Mouse (Mus musculus): ENCODE measurements around the gene Glis1.

Glis1 gene

GRCm38 (mm10) chr4:107434356-107435237 lies at the start of gene Glis1:
Glis1 (plus strand) TSS chr4:107434591.
- peak; percentile 86 to 90 for DNase-seq

- DNase-seq, result peak; percentile 56 to 57
Measured at GRCm38 (mm10) chr4:107387038-107387437, 47.4 kb upstream of the Glis1 start.

GRCm38 (mm10) chr4:107387465-107387864 lies 46.9 kb upstream of the Glis1 start:
- DNase-seq, result no peak

- DNase-seq, result peak; percentile 50 to 67
Measured at GRCm38 (mm10) chr4:107388291-107388690, 46.1 kb upstream of the Glis1 start.

GRCm38 (mm10) chr4:107389345-107389744 lies 45.0 kb upstream of the Glis1 start:
- no peak for DNase-seq

- DNase-seq, result no peak
Measured at GRCm38 (mm10) chr4:107393771-107394170, 40.6 kb upstream of the Glis1 start.

GRCm38 (mm10) chr4:107420202-107420601 lies 14.2 kb upstream of the Glis1 start:
- DNase-seq, result no peak

GRCm38 (mm10) chr4:107421711-107422110 lies 12.7 kb upstream of the Glis1 start:
- no peak for DNase-seq

- DNase-seq, result peak; percentile 62 to 70
Measured at GRCm38 (mm10) chr4:107422176-107422575, 12.2 kb upstream of the Glis1 start.

- DNase-seq, result no peak
Measured at GRCm38 (mm10) chr4:107425616-107426015, 8.8 kb upstream of the Glis1 start.

GRCm38 (mm10) chr4:107426631-107427030 lies 7.8 kb upstream of the Glis1 start:
- no peak for DNase-seq

GRCm38 (mm10) chr4:107432717-107433116 lies 1.7 kb upstream of the Glis1 start:
- DNase-seq, result peak in 1 of 2 experiments; percentile 26

GRCm38 (mm10) chr4:107433998-107434355 lies 414 bp upstream of the Glis1 start:
- DNase-seq, result peak in 1 of 2 experiments; percentile 17

- DNase-seq, result peak; percentile 21 to 50
Measured at GRCm38 (mm10) chr4:107435238-107435946, 1.0 kb downstream of the Glis1 start.

- DNase-seq, result peak; percentile 73 to 77
Measured at GRCm38 (mm10) chr4:107436476-107436875, 2.1 kb downstream of the Glis1 start.

- DNase-seq, result peak; percentile 30 to 42
Measured at GRCm38 (mm10) chr4:107438741-107439140, 4.3 kb downstream of the Glis1 start.

- peak; percentile 69 to 76 for DNase-seq
Measured at GRCm38 (mm10) chr4:107440306-107440705, 5.9 kb downstream of the Glis1 start.

- DNase-seq, result peak; percentile 65 to 74
Measured at GRCm38 (mm10) chr4:107442288-107442687, 7.9 kb downstream of the Glis1 start.

- peak in 1 of 2 experiments; percentile 50 for DNase-seq
Measured at GRCm38 (mm10) chr4:107442891-107443483, 8.6 kb downstream of the Glis1 start.

- DNase-seq, result no peak
Measured at GRCm38 (mm10) chr4:107443621-107444020, 9.2 kb downstream of the Glis1 start.

GRCm38 (mm10) chr4:107448481-107448880 lies 14.1 kb downstream of the Glis1 start:
- DNase-seq, result peak in 1 of 2 experiments; percentile 64

- peak; percentile 20 to 61 for DNase-seq
Measured at GRCm38 (mm10) chr4:107449519-107449918, 15.1 kb downstream of the Glis1 start.
